Mouse (Mus musculus) heart, adult 2 months (tissue): ENCODE measurements around the gene Mrpl45. TPM values are rescaled to one million over a fixed set of nuclear protein-coding genes. Genes with fewer than 3 reads are reported as not detected.
"Not testable (repeated sequence)": the region's sequence is repeated elsewhere in the genome, so short reads cannot be mapped to it uniquely, and the experiment has no call there.

ENCODE experiments used
- DNase-seq, 2 experiments: peaks; one replicate each; pipeline ENCODE4 v3.0.0; 2021
- H3K27ac ChIP-seq: fragments of 200-600 bp; 2 replicates; pipeline ENCODE4 v1.8.1; 2022
- H3K27me3 ChIP-seq: fragments of 200-500 bp; 2 replicates; pipeline ENCODE4 v1.6.1; 2012; ENCODE audit warnings: mild to moderate bottlenecking, low read length, inconsistent platforms, mixed read lengths; ENCODE audit not compliant: control insufficient read depth, insufficient read depth
- H3K36me3 ChIP-seq: fragments of 200-500 bp; 2 replicates; pipeline ENCODE4 v1.6.1; 2012; ENCODE audit warnings: low read length, inconsistent platforms; ENCODE audit not compliant: control insufficient read depth, insufficient read depth
- H3K4me1 ChIP-seq: fragments of 200-500 bp; 2 replicates; pipeline ENCODE4 v1.6.1; 2011; ENCODE audit warnings: low read length; ENCODE audit not compliant: control insufficient read depth, insufficient read depth
- H3K4me3 ChIP-seq: fragments of 200-600 bp; 2 replicates; pipeline ENCODE4 v1.8.1; 2022
- H3K79me2 ChIP-seq: fragments of 200-500 bp; replicated peaks from 2 replicates; pipeline ENCODE4 v1.6.1; 2012; ENCODE audit warnings: mild to moderate bottlenecking, inconsistent platforms, low read length, moderate library complexity, mixed read lengths; ENCODE audit not compliant: control insufficient read depth, insufficient read depth
- H3K9ac ChIP-seq: fragments of 200-500 bp; 2 replicates; pipeline ENCODE4 v1.6.1; 2012; ENCODE audit warnings: low read depth, mild to moderate bottlenecking, control low read depth, inconsistent platforms, low read length, mixed read lengths
- CTCF ChIP-seq: fragments of 200-600 bp; IDR thresholded peaks from 2 replicates; pipeline ENCODE4 v1.8.1; 2022; ENCODE audit warnings: antibody characterized with exemption, mild to moderate bottlenecking, moderate library complexity
- EP300 ChIP-seq: fragments of 200-500 bp; IDR thresholded peaks from 2 replicates; pipeline ENCODE4 v1.6.1; 2011; ENCODE audit warnings: low read depth, low read length, control low read depth; ENCODE audit not compliant: insufficient read depth
- POLR2A ChIP-seq: fragments of 200-500 bp; IDR thresholded peaks from 2 replicates; pipeline ENCODE4 v1.6.1; 2011; ENCODE audit warnings: mild to moderate bottlenecking, low read depth, low read length, control low read depth; ENCODE audit not compliant: insufficient read depth
- WGBS: fragments of 180-500 bp; shearing (Covaris S2); methylation state at CpG from one replicate; pipeline ENCODE4 v1.1.7; 2018; 5-methylcytosine and 5-hydroxymethylcytosine counted together
- intact Hi-C: fragments of 180-260 bp; cut with DNase I; formaldehyde crosslinking; loops from one replicate; pipeline ENCODE4 v1.15.1; 2025
- polyA plus RNA-seq: library from polyadenylated mRNA; depleted of rRNA; stranded (reverse); fragments of >200 nt; gene quantifications from 2 replicates; pipeline ENCODE4 v1.2.3, GENCODE M21; 2012
- total RNA-seq, 2 experiments: library from RNA; stranded (reverse); gene quantifications; 2 replicates each; pipeline ENCODE4 v1.2.3; 2021

Gene Mrpl45
- total and polyA plus RNA-seq, 3 experiments = 33.7 to 62.5 (median 48.9) TPM

DNA sequence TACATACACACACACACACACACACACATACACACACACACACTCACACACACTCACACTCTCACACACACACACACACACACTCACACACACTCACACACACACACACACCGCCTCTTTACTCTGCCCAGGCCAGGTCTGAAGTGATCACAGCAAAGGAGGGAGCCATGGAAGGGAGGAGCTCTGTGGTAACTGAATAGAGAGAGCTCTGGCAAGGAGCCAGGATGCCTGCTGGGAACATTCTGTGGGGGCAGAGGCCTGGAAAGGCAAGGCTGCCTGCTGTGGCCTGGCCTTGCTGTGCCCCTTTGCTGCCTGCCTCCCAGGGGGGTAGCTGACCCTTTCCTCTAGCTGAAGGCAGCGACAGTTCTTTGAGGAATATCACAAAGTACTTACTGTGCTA lies 34.5 kb downstream of the Mrpl45 start:
- H3K27me3 ChIP-seq = no peaks in the 10 kb centered on the region
- no peak overlapping the region for H3K4me3 ChIP-seq
- no peak overlapping the region for H3K27ac ChIP-seq
- WGBS = 31% methylated on average over 2 of the region's 2 CpGs
- intact Hi-C loops = no loop called here
- DNase-seq = peak; percentile 41 to 49
- H3K9ac ChIP-seq = no peak overlapping the region
- H3K36me3 ChIP-seq = no peaks in the 10 kb centered on the region
- TF ChIP-seq POLR2A (no peak), EP300 (no peak), CTCF (no peak)
- H3K79me2 ChIP-seq = no peaks in the 10 kb centered on the region
- H3K4me1 ChIP-seq = peaks cover 1% of the 10 kb centered on the region; the same call in 1 of the 2 replicates

DNA sequence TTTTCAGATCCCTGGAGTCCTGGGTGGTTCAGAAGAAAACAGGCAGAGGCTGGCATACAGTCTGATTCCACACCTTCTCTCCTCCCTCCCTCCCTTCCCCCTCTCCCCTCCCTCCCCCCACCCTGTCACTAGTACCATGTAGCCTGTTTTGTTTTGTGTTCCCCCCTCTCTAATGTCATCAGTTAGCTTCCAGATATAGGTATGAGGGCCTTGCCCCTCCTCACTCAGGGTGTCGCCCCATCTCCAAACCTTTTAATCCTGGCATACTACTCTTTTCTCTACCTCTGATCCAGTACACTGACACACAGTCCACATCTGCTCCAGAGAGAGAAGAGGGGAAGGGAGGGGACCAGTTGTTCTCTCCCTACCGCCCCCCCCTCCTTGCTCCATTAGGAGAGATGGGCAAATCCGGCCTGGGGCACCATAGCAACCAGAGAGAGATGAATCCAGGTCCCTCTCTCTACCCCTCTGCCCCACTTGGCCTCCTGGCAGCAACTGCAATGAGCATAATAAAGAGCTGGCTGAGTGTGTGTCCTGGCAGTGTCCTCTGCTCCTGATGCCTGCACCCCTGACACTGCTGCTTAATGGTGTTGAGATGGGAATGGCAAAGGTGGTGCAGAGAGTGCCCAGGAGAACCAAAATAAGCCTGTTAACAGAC lies 36.6 kb downstream of the Mrpl45 start, which contains the start of gene Gpr179:
Gene Gpr179 (minus strand): TSS at position 51 of the 658 bp plus-strand sequence.
- intact Hi-C loops = no loop called here
- Histone ChIP-seq H3K4me1 (peaks cover 1% of the 10 kb centered on the region; the same call in 1 of the 2 replicates), H3K79me2 (no peaks in the 10 kb centered on the region), H3K36me3 (no peaks in the 10 kb centered on the region), H3K4me3 (no peak within 1 kb of the TSS), H3K9ac (no peak within 1 kb of the TSS), H3K27ac (no peak within 1 kb of the TSS), H3K27me3 (no peaks in the 10 kb centered on the region)
- TF ChIP-seq CTCF = no peak
- 82% methylated on average over 3 of the region's 3 CpGs for WGBS
- DNase-seq = no peak

DNA sequence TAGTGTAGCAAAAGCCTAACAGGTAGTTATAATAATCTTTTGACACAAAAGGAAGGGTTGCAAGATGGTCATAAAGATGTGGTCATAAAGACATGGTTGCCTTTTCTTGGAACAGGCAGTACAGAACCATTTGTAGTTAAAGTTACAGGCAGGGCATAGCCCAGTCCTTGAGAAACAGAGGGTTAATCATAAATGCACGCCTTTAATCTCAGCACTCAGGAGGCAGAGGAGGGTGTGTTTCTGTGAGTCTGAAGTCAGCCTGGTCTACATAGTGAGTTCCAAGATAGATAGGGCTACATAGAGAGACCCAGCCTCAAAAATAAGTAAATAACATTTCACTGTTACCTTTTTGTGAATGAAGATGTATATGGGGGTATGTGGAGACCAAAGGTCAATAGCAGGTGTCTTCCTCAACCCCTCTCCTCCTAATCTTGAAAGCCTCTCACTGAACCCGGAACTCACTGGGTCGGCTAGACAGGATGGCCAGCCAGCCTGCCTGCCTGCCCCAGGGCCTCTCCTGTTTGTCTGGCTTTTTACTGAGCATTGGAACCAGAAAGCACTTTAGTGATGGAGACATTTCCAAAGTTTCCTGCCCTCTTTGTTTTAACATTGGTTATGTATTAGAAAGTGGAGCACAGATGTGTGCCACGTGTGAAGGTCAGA lies 37.5 kb downstream of the Mrpl45 start:
- H3K27me3 ChIP-seq = no peaks in the 10 kb centered on the region
- no peaks in the 10 kb centered on the region for H3K36me3 ChIP-seq
- H3K27ac ChIP-seq = no peak overlapping the region
- peaks cover 1% of the 10 kb centered on the region; the same call in 1 of the 2 replicates for H3K4me1 ChIP-seq
- no peak for TF ChIP-seq CTCF
- no peak for TF ChIP-seq POLR2A
- TF ChIP-seq EP300 = no peak
- DNase-seq = no peak
- no peak overlapping the region for H3K9ac ChIP-seq
- intact Hi-C loops = no loop called here
- H3K79me2 ChIP-seq = no peaks in the 10 kb centered on the region
- no peak overlapping the region for H3K4me3 ChIP-seq
- WGBS = 58% methylated on average over 4 of the region's 4 CpGs

DNA sequence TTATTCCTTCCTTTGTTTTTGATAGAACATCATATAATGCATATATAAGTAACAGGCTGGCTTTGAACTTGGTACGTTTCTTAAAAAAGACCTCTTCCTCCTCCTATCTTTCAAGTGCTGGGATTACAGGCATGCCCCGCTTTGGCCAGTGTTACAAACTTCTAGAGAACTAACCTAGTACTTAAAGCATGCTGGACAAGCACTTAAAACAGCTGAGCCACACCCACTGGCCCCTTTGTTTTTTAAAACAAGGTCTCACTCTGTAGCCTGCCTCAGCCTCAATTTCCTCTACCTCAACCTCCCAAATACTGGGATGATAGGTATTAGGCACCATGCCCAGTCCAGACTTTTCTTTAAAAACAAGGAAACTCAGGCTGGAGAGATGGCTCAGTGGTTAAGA lies 39.1 kb downstream of the Mrpl45 start:
- no peak for TF ChIP-seq POLR2A
- no peak for TF ChIP-seq CTCF
- no peak for TF ChIP-seq EP300
- Histone ChIP-seq H3K9ac (no peak overlapping the region), H3K27me3 (no peaks in the 10 kb centered on the region), H3K27ac (no peak overlapping the region), H3K4me1 (peaks cover 1% of the 10 kb centered on the region; the same call in 1 of the 2 replicates), H3K79me2 (no peaks in the 10 kb centered on the region), H3K36me3 (no peaks in the 10 kb centered on the region), H3K4me3 (no peak overlapping the region)
- WGBS = 72% methylated on average over 2 of the region's 2 CpGs
- DNase-seq = no peak
- intact Hi-C loops = no loop called here

DNA sequence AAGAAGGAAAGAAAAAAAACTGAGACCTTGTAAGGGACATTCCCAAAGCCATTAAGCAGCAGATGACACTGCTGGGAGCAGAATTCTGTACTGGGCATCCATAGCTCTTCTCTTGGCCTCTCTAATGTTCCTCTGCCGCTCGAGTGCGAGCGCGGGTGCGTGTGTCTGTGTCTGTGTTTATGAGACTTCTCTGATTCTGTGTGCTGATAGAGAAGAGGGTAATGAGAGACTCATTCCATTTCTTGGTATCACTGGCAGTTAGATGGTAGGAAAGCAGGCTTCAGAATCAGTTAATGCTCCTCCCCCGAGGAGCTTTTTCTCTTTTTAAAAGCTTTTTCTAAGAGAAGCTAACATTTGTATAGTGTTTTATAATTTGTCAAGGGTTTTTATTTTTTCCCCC lies 39.7 kb downstream of the Mrpl45 start:
- WGBS = 88% methylated on average over 7 of the region's 7 CpGs
- no peak for TF ChIP-seq CTCF
- no peak for TF ChIP-seq EP300
- TF ChIP-seq POLR2A = no peak
- Histone ChIP-seq H3K27ac (no peak overlapping the region), H3K4me3 (no peak overlapping the region), H3K27me3 (no peaks in the 10 kb centered on the region), H3K4me1 (no peaks in the 10 kb centered on the region), H3K9ac (no peak overlapping the region), H3K79me2 (no peaks in the 10 kb centered on the region), H3K36me3 (no peaks in the 10 kb centered on the region)
- intact Hi-C loops = no loop called here
- no peak for DNase-seq

DNA sequence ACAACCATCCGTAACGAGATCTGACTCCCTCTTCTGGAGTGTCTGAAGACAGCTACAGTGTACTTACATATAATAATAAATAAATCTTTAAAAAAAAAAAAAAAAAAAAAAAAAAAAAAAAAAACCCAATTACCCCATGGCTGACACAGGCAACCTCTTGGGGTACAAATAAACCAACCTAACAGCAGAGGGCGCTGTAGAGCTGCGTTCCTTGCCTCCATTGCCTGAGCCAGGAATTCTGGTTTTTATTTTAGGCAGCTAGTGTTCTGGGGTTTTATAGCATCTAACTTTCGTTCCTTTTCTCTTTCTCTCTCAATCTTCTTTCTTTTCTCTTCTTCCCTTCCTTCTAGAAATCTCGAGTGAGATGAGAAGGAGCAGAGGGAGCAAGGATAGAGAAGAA lies 42.1 kb downstream of the Mrpl45 start:
- H3K4me1 ChIP-seq, H3K9ac ChIP-seq, H3K4me3 ChIP-seq, H3K27me3 ChIP-seq, H3K79me2 ChIP-seq, H3K27ac ChIP-seq, H3K36me3 ChIP-seq: not testable (repeated sequence)
- WGBS = 4% methylated on average over 6 of the region's 6 CpGs
- TF ChIP-seq CTCF = peak; percentile 76
- TF ChIP-seq EP300 = peak; percentile 55; the same call in 1 of the 2 replicates
- peak; percentile 71 to 73 for DNase-seq
- intact Hi-C loops = loop anchor here (1.0 to 2.0 kb wide), 2 partner anchors 43 to 111 kb away; no protein-coding TSS in a partner anchor
